Mouse (Mus musculus) natural killer cell, adult 2 months (primary cell): ENCODE measurements at regions not wholly inside any gene's neighbourhood (a gene's known extent, or its start where the extent isn't known, plus 50 kb on each side); places are given as distances from the start of the nearest gene placed in this dataset.
A peak's percentile ranks its signal among the peaks of the same experiment; 100 is the strongest.

Experiments used
- DNase-seq, 2 experiments: peaks; one replicate each; pipeline ENCODE4 v3.0.0; 2022; ENCODE audit warnings: low spot score in 2 of 2

DNA sequence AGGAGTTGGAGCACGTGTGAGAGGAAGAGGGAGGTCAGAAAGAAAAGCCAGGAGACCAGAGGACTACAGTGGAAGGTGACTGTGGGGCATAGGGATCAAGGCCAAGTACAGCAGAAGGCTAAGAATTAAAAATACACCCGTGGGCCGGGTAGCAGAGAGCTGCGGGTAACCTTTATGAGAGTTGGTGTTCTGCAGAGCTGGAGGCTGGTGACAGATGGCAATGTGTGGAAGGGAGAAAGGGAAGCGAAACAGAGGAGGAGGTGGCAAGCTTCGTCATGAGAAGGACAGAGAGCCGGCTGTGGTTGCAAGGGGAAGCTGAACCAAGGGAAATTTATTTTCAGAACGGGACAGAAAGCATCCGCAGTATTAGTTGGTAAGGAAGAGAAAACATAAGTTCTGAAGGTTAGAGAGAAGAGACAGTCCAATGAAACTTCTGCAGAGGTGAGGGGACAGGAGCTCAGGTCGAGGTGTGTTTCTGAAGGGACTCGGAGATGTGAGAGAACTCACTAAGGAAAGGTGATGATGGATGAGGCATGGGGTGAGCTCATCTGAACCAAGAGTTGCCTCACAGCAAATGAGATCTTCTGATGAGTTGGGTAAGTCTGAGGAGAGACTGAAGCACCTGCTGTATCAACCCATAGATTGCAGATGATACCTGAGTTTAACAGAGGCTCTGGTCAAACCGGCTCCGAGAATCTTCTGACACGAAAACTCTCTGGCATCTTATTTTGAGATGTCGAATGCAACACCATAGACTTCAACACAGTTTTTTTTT is 200.6 kb downstream of the Gm10260 start:
- no peak for DNase-seq

DNA sequence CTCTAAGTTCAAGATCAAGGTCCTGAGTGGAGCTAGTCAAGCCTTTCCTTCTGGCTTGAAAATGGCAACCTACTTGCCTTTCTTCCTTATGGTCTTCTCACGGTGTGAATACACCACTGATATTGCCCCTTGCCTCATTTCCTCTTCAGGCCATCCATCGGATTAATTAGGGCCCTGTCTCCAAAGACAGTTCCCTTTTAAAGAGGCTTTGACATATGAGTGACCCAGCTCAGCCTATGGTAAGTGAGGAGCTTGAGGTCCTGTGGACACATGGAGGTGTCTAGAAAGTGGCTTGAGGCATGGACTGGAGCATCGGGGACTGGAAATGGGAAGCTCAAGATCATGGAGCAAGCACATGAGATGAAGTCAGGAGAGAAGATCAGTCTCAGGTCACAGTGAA is 201.5 kb downstream of the Gm10260 start:
- no peak for DNase-seq

DNA sequence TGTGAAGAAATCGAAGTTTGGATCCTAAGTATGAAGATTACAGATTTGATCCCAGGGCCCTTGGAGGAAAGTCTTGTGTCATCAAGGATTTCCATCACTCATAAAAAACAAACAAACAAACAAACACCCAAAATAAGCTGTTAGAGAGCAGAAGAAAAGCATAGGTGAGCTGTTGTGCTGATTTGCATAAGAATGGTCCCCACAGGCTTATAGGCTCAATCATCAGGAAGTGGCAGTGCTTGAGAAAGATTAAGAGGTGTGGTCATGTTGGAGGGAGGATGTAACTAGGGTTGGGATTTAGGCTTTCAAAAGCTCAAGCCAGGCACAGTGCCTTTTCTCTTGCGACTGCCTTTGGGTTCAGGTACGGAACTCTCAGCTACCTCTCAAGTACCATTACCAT is 205.1 kb downstream of the Gm10260 start:
- no peak for DNase-seq

DNA sequence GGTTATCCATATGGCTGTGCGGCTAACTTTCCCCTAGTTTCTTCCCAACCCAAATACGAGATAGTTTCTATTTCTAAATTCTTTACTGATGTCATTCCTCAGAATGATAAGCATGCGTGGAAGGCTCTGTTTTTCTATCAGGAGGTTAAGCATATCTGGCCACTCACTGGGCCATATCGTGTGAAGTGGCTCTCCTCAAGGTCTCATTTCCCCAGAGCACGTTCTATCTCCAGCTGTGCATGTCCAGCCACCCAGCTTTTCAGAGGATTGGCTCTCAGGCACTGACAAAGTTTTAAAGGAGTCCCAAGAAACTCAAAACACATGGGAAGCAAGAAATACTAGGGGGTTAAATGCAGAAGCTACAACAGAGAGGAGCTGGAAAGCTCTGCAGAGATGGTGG is 205.8 kb downstream of the Gm10260 start:
- no peak for DNase-seq

DNA sequence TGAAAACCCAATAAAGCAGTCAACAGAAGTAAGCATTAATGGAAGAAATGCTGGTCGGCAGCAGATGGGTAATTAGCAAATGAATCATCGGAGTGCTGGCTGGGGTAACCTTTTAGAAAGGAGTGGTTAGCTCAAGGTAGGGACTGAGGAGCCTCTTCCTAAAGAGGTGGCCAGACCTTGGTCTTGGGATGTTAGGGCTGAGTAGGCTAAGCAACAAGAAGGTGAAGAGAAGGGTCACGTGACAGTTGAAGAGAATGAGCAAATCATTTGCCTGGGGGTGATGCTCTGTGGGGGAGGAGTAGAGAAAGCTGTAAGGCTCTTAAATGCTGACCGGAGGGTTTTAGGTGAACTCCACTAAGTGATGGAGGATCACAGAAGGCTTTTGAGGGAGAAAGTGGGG is 208.2 kb downstream of the Gm10260 start:
- no peak for DNase-seq

DNA sequence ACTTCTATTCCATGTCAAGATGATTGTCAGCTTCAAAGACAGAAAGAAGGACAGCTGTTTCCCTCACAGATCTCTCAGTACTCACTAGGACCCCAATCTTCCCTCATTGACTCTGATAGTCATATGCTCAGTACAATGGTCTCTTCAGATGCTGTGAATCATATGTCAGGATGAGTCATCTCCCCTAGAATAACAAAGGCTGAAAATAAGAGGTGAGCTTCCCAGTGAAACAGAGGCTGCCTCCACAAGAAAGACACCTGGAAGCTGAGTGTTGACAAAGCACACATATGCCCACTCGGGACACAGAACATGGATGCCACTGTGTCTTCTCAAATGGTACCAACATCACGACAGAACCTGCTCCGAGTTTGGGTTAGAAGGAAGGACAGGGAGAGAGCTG is 209.6 kb downstream of the Gm10260 start:
- no peak for DNase-seq

DNA sequence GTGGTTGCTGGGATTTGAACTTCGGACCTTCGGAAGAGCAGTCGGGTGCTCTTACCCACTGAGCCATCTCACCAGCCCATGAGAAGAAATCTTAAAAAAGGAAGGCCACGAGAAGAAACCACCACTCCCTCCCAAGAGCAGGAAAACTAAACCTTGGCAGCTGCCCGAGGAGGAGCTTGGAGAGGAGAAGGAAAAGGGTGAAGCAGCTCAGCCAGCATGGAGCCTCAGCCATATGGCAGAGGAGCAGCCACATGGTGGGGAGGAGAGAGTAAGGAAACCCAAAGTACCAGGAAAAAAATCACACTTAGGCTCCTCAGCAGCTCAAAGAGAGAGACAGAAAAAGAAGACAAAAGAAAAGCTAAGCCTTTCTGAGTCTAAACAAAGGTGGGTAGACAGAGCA is 210.3 kb downstream of the Gm10260 start:
- no peak for DNase-seq

DNA sequence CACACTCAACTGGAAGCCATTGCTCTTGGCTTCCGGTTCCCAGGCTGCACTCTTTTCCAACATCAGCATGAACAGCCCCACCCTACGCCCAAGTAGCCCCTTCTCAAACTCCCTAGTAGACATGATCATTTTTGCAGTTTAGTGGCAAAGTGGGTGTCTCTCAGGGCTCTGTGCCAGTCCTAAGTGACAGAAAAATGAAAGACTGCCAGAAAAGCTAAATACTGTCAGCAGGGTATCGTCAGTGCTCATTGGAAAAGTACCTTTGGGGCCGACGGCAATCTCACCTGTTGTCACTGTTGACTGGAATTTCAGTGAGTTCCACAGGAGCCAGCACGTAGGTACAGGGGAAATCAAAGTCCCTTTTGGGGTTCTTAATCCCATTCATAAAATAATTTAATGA is 211.0 kb downstream of the Gm10260 start:
- no peak for DNase-seq

DNA sequence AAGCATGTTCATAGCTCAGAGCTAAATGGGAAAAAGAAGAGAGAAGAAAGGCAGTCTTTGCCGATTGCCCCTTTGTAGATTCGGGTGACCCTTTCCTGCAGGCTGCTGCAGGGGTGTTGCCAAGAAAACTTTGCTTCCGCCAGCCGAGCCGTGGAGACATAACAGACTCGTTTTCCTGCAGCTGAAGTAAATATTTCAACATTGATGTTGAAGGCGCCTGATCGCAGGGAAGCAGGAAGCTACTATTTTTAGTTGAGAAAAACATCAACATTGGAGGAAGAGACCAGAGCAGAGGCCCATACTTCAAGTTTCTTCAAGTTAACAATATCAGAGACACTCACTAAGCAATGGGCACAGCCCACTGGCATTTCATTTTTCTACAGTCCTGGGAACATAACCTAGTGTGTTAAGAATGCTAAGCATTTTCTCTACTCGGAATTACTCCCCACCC is 211.9 kb downstream of the Gm10260 start:
- no peak for DNase-seq

DNA sequence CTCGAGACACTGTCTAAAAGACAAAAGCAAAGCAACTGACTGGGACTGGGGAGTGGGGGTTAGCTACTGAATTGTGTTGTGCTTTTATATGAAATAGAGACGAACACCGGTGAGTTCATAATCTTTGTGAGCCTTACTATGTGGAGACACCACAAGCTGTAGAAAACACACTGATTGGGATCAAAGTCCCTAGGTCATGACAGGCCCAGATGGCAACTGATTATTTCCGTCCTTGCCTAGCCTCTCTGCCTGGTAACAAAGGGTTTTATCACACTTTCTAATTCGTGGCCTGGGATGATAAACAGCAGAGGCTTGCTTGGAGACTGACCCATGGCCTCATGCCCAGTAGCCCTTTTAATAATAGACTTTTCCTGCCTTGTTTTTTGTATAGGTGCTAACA is 213.5 kb downstream of the Gm10260 start:
- no peak for DNase-seq

DNA sequence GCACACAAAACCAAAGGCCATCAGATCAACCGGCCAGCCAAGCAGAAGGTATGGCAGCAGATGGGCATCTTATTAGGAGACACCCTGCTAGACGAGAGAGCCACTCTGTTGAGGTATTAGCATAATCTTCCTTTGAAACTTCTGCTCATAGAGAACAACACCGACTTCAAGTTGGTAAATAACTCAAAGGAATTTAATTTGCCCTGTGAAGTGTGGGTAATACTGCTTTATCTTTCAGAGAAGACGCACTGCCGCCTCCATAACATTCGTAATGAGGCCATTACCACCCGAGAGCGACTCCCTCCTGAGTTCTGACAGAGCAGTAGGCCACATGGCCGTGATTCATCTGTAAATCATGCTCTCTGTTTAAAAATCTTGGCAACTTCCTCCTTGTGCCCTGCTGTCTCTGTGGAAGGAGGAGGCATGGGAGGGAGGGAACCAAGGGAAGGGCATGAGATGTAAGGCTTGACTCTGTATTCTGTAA is 214.4 kb downstream of the Gm10260 start:
- DNase-seq: no peak

DNA sequence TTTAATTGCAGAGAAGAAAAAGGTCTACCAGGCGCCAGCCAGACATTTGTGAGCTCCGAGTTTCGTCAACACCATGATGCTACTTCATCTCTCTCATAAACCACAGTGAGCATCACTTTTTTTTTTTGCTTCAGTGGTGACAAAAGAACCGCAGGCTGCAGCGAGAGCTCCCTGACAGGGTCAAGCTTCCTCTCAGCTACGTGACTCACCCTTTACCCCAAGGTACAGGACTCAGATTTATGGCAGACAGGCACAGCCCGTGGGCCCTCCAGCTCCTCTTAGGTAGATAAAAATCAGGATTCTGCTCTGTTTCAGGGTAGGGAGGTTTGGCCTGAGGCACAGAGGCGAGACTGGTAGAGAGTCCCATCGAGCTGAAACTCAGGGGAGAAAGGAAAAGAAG is 220.7 kb downstream of the Gm10260 start:
- peak; percentile 54 to 65 for DNase-seq

DNA sequence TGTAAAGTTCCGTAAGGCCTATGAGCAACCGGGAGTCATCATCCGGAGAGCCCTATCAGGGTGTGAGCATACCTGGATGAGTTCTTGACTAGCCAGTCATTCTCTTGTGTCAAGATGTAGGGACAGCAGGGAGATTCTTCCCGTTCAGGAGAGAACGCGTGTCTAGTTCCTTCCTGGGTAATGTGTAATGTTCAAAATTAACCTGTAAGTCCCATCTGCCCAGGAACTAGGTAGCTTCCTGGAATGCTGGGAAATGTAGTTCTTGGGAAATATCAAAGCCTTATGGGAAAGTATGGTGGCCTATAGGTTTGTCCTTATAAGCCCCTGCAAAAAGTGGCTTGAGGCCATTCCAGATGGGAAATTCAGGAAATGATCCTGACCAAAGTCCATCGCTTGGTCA is 222.0 kb downstream of the Gm10260 start:
- no peak for DNase-seq

DNA sequence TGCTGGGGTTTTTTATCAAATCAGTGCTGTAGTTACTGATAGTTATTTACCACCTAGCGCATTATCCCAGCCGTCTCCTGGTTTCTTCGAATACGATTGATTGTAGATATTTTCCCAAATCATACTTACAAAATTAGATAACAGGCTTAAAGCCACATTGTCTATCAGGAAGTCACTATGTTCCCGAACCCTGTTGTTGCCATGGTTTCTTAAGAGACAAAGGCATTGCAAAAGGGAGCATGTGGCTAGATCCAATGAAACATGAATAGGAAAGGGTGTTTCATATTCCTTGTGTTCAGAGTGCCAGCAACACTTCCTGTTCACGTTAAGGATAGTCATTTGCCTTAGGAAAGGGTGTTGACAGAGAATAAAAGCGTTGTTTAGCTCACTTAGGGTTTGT is 222.7 kb downstream of the Gm10260 start:
- DNase-seq: no peak

DNA sequence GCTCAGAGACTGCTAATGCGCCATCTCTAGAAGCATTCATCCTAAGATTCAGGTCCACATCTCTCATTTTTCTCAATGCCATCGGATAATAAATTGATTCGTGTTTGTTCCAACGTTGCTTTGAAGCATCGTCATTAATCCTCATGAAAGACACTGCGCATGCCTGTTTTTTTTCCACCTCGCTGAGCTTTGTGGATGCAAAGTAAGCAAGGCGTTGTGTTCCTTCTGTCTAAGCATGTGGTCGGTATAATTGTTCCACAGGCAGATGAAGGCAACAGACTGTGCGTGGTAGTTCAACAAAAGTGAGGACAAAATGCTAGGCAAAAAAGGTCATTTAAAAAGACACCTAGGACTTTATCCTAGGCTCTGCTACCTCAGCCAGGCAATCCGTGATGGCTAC is 223.2 kb downstream of the Gm10260 start:
- no peak for DNase-seq

DNA sequence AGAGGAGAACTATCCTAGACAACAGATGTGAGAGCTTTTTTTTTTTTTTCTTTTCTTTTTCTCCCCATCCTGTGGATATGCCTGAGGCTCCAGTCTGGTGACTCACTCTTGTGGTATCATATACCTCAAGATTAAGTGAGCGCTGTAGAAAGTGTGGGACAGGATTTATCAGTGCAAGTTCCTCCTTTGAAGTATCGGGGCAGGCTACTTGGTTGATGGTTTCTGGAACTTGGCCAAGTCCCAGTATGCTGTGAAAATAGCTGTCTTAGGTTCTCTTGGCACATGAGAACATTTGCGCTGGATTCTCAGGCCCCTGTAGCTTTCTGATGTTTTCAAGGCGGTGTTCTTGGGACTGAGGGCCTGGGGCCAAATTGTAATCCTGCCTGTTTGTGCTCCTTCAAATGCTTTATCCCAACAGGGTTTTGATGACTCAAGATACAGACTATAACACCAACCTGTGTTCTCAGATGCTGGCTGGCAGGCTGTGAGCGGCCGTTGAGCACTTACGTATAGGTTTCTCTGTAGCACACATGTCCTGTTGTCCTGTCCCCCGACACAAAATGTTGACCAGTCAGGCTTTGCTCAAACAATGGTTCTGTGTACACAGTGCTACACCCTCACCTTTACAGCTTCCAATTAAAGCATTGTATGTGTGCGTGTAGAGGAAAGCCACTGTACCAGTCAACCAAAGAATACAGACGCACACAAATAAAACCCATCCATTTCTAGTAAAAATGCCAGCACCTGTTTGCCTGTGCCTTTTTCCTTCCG is 226.4 kb downstream of the Gm10260 start:
- DNase-seq: peak; percentile 35 to 46

DNA sequence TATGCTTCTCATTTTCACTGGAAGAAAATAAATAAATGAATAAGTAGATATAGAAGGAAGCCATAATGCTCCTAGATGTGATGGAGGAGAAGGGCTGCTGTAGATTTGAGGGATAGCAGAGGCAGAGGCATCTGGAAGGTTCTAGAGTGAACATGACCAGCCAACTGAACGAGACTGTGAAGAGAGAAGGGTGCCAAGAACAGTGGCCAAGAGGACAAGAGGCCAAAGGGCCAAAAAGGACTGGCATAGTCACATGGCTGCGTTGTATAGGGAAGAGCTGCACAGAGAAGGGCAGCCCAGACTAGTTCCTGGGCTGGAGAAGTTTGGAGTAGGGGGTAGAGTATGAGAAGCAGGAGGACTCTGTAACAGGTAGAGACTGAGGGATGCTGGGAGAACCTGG is 229.3 kb downstream of the Gm10260 start:
- DNase-seq: no peak

DNA sequence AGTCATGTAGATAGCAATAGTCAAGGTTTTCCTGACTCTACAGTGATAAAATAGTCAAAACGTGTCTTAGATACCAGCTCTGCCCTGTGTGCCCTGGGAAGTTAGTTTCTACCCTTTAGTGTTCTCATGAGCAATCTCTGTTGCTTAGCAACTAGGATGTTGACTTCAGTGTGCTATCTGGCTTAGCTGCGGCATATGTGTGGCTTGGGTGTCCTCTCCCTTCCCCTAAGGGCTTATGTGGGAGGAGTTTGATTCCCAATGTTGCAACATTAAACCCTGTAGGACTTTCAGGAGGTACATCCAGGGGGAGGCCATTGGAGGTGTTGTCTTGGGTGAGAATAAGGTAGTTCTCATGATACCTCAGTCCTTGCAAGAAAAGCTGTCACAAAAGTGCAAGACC is 229.9 kb downstream of the Gm10260 start:
- DNase-seq: peak; percentile 7 to 36

DNA sequence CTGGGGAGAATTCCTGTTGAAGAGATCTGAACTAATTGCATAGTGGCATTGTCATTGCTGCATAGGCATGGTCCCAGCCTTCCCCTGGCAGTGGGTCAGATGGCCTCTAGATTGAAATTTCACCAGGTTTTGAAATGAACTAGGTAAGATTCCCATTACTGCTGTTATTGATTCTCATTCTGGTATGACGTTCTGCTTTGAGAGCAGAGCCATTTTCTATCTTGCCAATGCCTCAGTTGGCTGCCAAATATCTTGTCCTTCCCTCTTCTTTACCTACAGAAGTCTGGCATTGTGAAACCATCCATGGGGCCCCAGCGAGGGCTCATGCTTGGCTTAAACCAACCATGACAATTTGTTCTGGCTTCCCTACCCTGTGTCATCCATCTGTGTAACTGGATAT is 232.5 kb downstream of the Gm10260 start:
- no peak for DNase-seq

DNA sequence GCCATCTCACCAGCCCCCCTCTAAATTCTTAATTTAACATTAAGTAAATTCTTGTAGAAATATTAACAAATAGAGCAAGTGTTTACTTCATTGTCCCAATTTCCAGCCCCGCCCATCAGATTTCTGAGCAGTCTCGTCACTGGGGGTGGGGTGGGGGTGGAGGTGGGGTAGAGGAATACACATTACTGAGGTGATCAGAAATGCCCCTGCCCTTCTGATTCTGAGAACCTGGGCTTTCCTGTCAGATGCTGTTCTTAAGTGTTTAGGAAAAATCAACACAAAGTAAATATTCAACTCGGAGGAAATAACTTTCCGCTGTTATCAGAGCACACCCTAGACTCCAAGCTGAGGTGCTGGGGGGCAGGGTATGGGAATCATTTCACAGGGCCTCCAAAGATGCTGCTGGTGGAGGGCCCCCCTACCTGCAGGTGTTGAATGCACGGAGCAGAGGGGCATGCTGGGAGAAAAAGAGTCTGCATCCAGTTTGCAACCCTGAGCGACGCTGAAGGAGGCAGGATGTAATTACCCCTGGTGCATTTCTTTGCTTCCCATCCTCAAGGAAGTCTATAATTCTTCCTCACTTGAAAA is 235.5 kb downstream of the Gm10260 start:
- no peak for DNase-seq

DNA sequence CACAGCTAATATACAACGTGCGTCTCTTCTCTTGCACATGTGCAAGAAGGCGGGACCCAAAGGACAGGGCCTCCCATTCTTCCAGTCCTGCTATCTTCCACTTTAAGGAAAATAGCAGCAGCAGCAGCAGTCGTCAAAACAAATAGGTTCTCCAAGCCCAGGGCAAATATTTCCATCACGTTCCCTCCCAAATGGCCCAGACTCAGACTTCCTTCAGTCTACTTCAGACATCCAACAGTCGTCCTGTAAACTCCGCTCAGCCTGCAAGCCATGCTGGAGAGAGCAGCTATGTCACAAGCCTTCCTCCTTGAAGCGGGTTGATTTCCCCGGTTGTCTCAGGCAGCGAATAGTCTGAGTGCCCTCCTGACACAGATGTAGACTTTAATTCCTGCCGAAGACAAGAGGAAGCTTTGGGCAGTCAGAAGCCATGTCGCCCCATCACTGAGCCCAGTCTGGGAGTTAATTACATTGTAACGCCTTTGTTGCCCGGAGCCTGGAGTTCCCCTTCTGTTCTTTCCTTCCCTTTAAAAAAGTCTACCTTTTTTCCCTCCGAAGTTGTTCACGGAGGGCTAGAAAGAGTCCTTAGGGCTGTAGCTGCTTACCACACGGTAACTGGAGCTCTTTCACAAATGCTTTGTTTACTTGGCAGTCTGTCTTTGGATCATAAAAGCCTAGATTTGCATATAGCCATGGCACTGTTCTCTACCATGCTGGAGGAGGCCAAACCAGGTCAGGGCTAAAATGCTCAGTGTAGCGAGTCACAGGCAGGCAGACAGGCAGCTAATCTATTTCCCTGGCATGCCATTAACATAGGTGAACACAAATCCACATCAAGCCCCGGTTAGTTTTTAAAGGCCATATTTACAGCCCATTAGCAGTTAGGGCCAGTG is 236.7 kb downstream of the Gm10260 start:
- no peak for DNase-seq
